Mouse (Mus musculus) hindbrain, embryonic 16.5 days (tissue): ENCODE measurements around the gene Kif1b. TPM values are rescaled to one million over a fixed set of nuclear protein-coding genes. Genes with fewer than 3 reads are reported as not detected.

Source experiments
- ATAC-seq: fragments of 200-750 bp; cut with Nextera tagmentation; 2 replicates; pipeline ENCODE4 v1.8.0; 2017; ENCODE audit warnings: moderate TSS enrichment, moderate library complexity
- H3K27ac ChIP-seq: fragments of 300-500 bp; sonication (generic); 2 replicates; pipeline ENCODE4 v1.5.1; 2014; ENCODE audit warnings: low read depth, mild to moderate bottlenecking, control low read depth, low read length, moderate library complexity
- H3K27me3 ChIP-seq: fragments of 300-500 bp; sonication (generic); replicated peaks from 2 replicates; pipeline ENCODE4 v1.6.1; 2014; ENCODE audit warnings: low read length; ENCODE audit not compliant: control insufficient read depth, insufficient read depth
- H3K36me3 ChIP-seq: fragments of 300-500 bp; sonication (generic); 2 replicates; pipeline ENCODE4 v1.6.1; 2014; ENCODE audit warnings: mild to moderate bottlenecking, low read length, moderate library complexity, mixed read lengths; ENCODE audit not compliant: control insufficient read depth, insufficient read depth
- H3K4me1 ChIP-seq: fragments of 300-500 bp; sonication (generic); 2 replicates; pipeline ENCODE4 v1.6.1; 2014; ENCODE audit warnings: low read depth, low read length; ENCODE audit not compliant: control insufficient read depth, insufficient read depth
- H3K4me2 ChIP-seq: fragments of 300-500 bp; sonication (generic); 2 replicates; pipeline ENCODE4 v1.6.1; 2014; ENCODE audit warnings: mild to moderate bottlenecking, low read length, control low read depth, moderate library complexity
- H3K4me3 ChIP-seq: fragments of 300-500 bp; sonication (generic); 2 replicates; pipeline ENCODE4 v1.5.1; 2014; ENCODE audit warnings: mild to moderate bottlenecking, low read length, control low read depth, moderate library complexity
- H3K9ac ChIP-seq: fragments of 300-500 bp; sonication (generic); 2 replicates; pipeline ENCODE4 v1.6.1; 2014; ENCODE audit warnings: low read depth, mild to moderate bottlenecking, control low read depth, low read length, moderate library complexity
- H3K9me3 ChIP-seq: fragments of 300-500 bp; sonication (generic); 2 replicates; pipeline ENCODE4 v1.6.1; 2014; ENCODE audit warnings: mild to moderate bottlenecking, low read length, moderate library complexity; ENCODE audit not compliant: control insufficient read depth
- WGBS: fragments of 180-500 bp; shearing (Covaris S2); extraction: QIAGEN DNeasy Blood & Tissue Kit; methylation state at CpG from one replicate; pipeline ENCODE4 v1.1.7; 2014; 5-methylcytosine and 5-hydroxymethylcytosine counted together
- polyA plus RNA-seq: library from polyadenylated mRNA; unstranded; fragments of >200 nt; fragmentation: Nextera tagmentation; extraction: Ambion mirVana; gene quantifications from 2 replicates; pipeline ENCODE4 v1.2.1, GENCODE M21; 2015

Gene Kif1b
- polyA plus RNA-seq, 1 experiment from 2014 or later = 119 TPM

- H3K4me3 ChIP-seq = no peak overlapping the region
- H3K36me3 ChIP-seq = peaks cover 5% of the 10 kb centered on the region
- H3K27ac ChIP-seq = no peak overlapping the region
- H3K4me2 ChIP-seq = no peak overlapping the region
- WGBS = 94% methylated on average over 9 of the region's 9 CpGs
- no peaks in the 10 kb centered on the region for H3K4me1 ChIP-seq
- H3K9me3 ChIP-seq = no peaks in the 10 kb centered on the region
- ATAC-seq = no peak
- no peak overlapping the region for H3K9ac ChIP-seq
- no peaks in the 10 kb centered on the region for H3K27me3 ChIP-seq
Observed at GRCm38 (mm10) chr4:149263218-149263617, 44.3 kb downstream of the Kif1b start.

GRCm38 (mm10) chr4:149261466-149261865, 46.0 kb downstream of the Kif1b start:
- H3K9me3 ChIP-seq = no peaks in the 10 kb centered on the region

GRCm38 (mm10) chr4:149260911-149261310, 46.6 kb downstream of the Kif1b start:
- WGBS = 91% methylated on average over 3 of the region's 3 CpGs
- H3K4me3 ChIP-seq = no peak overlapping the region
- peaks cover 6% of the 10 kb centered on the region for H3K4me1 ChIP-seq
- H3K27me3 ChIP-seq = no peaks in the 10 kb centered on the region
- H3K27ac ChIP-seq = no peak overlapping the region
- H3K9ac ChIP-seq = no peak overlapping the region
- no peaks in the 10 kb centered on the region for H3K9me3 ChIP-seq
- no peak overlapping the region for H3K4me2 ChIP-seq
- ATAC-seq = no peak
- peaks cover 5% of the 10 kb centered on the region; the same call in 1 of the 2 replicates for H3K36me3 ChIP-seq

More at GRCm38 (mm10) chr4:149261466-149261865, 46.0 kb downstream of the Kif1b start:
- no peak overlapping the region for H3K27ac ChIP-seq
- no peak overlapping the region for H3K4me3 ChIP-seq
- no peaks in the 10 kb centered on the region for H3K27me3 ChIP-seq
- H3K36me3 ChIP-seq = peaks cover 5% of the 10 kb centered on the region; the same call in 1 of the 2 replicates
- no peak for ATAC-seq
- no peak overlapping the region for H3K4me2 ChIP-seq
- WGBS = 58% methylated on average over 3 of the region's 3 CpGs
- H3K9ac ChIP-seq = no peak overlapping the region
- peaks cover under 1% of the 10 kb centered on the region for H3K4me1 ChIP-seq

GRCm38 (mm10) chr4:149259391-149260094, 48.0 kb downstream of the Kif1b start:
- WGBS = 90% methylated on average over 9 of the region's 9 CpGs
- Histone ChIP-seq H3K4me3 (no peak overlapping the region), H3K9me3 (no peaks in the 10 kb centered on the region), H3K27ac (no peak overlapping the region), H3K27me3 (no peaks in the 10 kb centered on the region), H3K4me2 (no peak overlapping the region), H3K9ac (no peak overlapping the region), H3K36me3 (no peaks in the 10 kb centered on the region), H3K4me1 (peaks cover 7% of the 10 kb centered on the region)
- ATAC-seq = no peak

GRCm38 (mm10) chr4:149258926-149259325, 48.6 kb downstream of the Kif1b start:
- H3K36me3 ChIP-seq = no peaks in the 10 kb centered on the region
- H3K9me3 ChIP-seq = no peaks in the 10 kb centered on the region
- no peaks in the 10 kb centered on the region for H3K27me3 ChIP-seq
- peaks cover 7% of the 10 kb centered on the region for H3K4me1 ChIP-seq
- no peak overlapping the region for H3K27ac ChIP-seq
- ATAC-seq = no peak
- no peak overlapping the region for H3K4me3 ChIP-seq
- 78% methylated on average over 3 of the region's 3 CpGs for WGBS
- H3K4me2 ChIP-seq = no peak overlapping the region
- no peak overlapping the region for H3K9ac ChIP-seq

GRCm38 (mm10) chr4:149256511-149257300, 50.8 kb downstream of the Kif1b start:
- Histone ChIP-seq H3K4me3 (no peak overlapping the region), H3K36me3 (peaks cover 8% of the 10 kb centered on the region), H3K9me3 (no peaks in the 10 kb centered on the region), H3K27ac (peak overlapping the region; percentile 68), H3K4me1 (peaks cover 7% of the 10 kb centered on the region), H3K4me2 (no peak overlapping the region), H3K27me3 (no peaks in the 10 kb centered on the region), H3K9ac (no peak overlapping the region)
- WGBS = 75% methylated on average over 15 of the region's 15 CpGs
- no peak for ATAC-seq

GRCm38 (mm10) chr4:149255277-149256270, 51.9 kb downstream of the Kif1b start:
- Histone ChIP-seq H3K27ac (peak overlapping the region; percentile 68), H3K4me3 (no peak overlapping the region), H3K36me3 (peaks cover 17% of the 10 kb centered on the region), H3K9ac (no peak overlapping the region), H3K9me3 (no peaks in the 10 kb centered on the region), H3K4me2 (no peak overlapping the region), H3K4me1 (peaks cover 7% of the 10 kb centered on the region), H3K27me3 (no peaks in the 10 kb centered on the region)
- peak; percentile 84 for ATAC-seq
- WGBS = 9% methylated on average over 13 of the region's 13 CpGs

GRCm38 (mm10) chr4:149254827-149255226, 52.7 kb downstream of the Kif1b start:
- H3K4me1 ChIP-seq = peaks cover 7% of the 10 kb centered on the region
- peak overlapping the region; percentile 68 for H3K27ac ChIP-seq
- ATAC-seq = no peak
- peaks cover 20% of the 10 kb centered on the region for H3K36me3 ChIP-seq
- no peaks in the 10 kb centered on the region for H3K9me3 ChIP-seq
- no peak overlapping the region for H3K4me3 ChIP-seq
- no peak overlapping the region for H3K9ac ChIP-seq
- 37% methylated on average over 4 of the region's 4 CpGs for WGBS
- no peak overlapping the region for H3K4me2 ChIP-seq
- H3K27me3 ChIP-seq = no peaks in the 10 kb centered on the region
